Mouse (Mus musculus) olfactory bulb, adult 2 months (tissue): ENCODE measurements around the gene Dkk2.

Experiments used
- CTCF ChIP-seq: fragments of 200-500 bp; IDR thresholded peaks from 2 replicates; pipeline ENCODE4 v1.5.1; 2012; ENCODE audit warnings: low read depth, mild to moderate bottlenecking, low read length, moderate library complexity; ENCODE audit not compliant: insufficient read depth
- POLR2A ChIP-seq: fragments of 200-500 bp; IDR thresholded peaks from 2 replicates; pipeline ENCODE4 v1.6.1; 2012; ENCODE audit warnings: mild to moderate bottlenecking, low read depth, low read length, moderate library complexity; ENCODE audit not compliant: insufficient read depth

DNA sequence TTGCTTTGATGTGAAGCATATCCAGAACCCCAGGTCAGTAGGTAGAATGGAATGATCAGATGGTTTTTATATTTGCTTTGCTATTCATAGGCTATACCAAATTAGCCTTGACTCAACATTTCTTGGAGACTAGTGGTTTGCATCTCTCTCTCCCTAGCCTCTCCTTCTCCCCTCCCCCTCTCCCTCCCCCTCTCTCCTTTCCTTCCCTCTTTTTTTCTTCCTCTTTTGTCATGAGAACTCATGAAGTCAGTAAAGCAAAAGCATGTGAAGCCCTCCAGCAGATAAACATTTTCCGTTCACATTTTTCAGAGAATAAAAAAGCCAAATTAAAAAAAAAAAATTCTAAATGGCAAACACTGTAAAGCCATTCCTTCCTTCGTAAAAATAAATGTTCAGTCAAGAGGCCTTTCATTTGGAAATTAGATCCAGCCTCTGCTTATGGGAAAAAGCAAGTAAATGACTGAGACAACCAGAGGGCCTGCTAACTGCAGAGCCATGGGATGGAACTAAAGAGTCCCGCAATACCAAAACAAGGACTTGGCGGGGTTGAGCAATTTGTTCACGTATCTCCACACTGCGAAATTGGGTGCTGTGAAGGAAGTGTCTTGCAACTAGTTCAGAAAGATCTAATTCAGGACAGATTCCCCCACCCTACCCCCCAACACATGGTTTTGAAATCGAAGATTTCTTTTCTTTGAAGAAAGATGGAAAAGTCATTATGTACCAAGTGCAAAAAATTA lies 30.9 kb downstream of the Dkk2 start:
- TF ChIP-seq CTCF: no peak
- no peak for TF ChIP-seq POLR2A
